Mouse (Mus musculus): ENCODE measurements at regions not wholly inside any gene's neighbourhood (a gene's known extent, or its start where the extent isn't known, plus 50 kb on each side); places are given as distances from the start of the nearest gene placed in this dataset.
"Not testable (repeated sequence)": the region's sequence is repeated elsewhere in the genome, so short reads cannot be mapped to it uniquely, and the experiment has no call there.

DNA sequence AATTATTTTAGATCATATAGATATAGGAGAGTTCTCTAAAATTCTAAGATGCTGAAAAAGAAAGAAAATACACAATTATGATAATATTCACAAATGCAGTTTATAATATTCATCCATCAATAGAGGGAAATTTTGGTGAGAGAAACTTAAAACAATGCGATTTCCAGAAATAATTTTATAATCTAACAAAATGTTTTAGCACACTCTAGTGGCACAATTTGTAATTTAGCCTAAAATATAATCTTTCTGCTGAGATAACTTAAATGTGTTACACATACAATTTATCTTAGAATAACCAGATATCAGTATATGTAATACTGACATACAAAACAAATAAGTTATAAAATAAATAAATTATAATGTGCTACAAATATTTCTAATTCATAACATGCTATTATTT, 159.5 kb upstream of the Klhl4 start:
- DNase-seq (ENCODE audit: low spot score): no peak

DNA sequence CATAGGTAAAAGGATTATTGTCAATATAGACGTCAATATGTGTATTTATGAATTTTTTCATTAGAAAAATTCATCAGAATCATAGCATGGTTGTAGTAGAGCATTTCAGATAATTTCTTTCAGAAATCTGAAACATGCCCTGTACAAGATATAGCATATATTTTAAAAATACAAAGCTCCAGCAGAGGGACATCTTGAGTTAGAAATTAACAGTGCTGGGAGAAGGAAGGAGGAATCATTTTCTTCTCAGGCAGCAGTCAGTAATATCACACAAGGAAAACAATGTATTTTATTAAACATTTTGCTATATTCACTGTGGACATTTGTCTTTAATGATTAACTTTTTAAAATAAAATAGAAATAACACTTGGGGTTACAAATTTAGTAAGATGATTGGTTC, 149.8 kb upstream of the Klhl4 start:
- peak; percentile 6 for DNase-seq (ENCODE audit: low spot score)

GRCm38 (mm10) chrX:114336151-114336550, 138.0 kb upstream of the Klhl4 start:
- DNase-seq (ENCODE audit: low spot score): not testable (repeated sequence)

DNA sequence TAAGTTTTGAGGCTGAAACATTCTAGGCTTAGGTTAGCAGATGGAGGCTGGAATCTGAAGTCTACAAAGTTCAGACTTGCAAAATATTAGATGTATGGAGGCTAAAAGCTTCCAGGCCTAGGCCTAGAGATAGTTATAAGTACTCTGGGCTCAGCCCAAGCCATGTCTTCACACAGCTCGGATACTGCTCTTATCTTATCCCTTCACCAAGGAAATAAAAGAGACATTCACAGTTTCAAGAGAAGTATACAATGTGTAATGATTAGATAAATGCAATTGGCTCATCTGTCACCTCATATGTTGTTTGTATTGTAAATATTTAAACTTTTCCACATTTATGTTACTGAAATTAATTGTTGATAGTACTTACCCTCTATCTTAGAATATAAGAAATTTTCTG, 114.9 kb upstream of the Klhl4 start:
- DNase-seq (ENCODE audit: low spot score): no peak

Data from retina, embryonic 14.5 days (tissue).